Mouse (Mus musculus): ENCODE measurements around the gene Sit1.

GRCm38 (mm10) chr4:43492821-43493185, 9.3 kb upstream of the Sit1 start, which contains the start of gene Ccdc107:
- TF ChIP-seq CTCF (conservative IDR thresholded peaks at IDR 0.05; ENCODE audit: low read length) (no peak), POU5F1 (IDR thresholded peaks at IDR 0.05; ENCODE audit: borderline replicate concordance, low read length) (no peak)
